ENCODE assay signal across 8 mouse cellular contexts in the genomic region with DNA sequence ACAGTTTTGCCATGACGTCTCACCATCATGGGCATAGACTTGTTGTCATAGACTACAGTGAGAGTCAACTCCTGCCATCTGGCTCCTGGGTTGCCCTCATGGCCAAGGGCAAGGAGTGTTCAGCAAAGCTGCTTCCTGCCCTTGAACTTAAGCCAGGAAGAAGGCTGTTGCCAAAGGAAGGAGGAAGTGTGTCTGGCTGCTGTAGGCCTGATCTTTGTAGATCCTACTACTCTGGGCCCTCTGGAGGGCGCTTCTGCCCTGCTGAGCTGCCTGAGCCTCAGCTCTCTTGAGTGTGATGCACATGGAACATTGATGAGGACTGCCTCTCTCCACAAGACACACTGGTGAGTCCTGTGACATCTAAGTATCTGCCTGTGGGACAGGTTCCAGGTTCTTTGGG. TPM values are rescaled to one million over a fixed set of nuclear protein-coding genes. Genes with fewer than 3 reads are reported as not detected.
DNase-seq lines count a peak whose midpoint lies in the region; ATAC-seq and TF ChIP-seq lines count a peak whose summit lies in the region.

No protein-coding gene starts in this region.

- H3K27ac ChIP-seq in hindbrain, embryonic 10.5 days: 0 out of 2 replicates have a peak overlapping the region, but pooled peaks have one; percentile 4
- no peak overlapping the region for H3K27ac ChIP-seq in hindbrain, embryonic 16.5 days (ENCODE audit: low read depth, low read length)
- H3K27ac ChIP-seq in gastrocnemius, adult 2 months: peak overlapping the region; percentile 88
- no peak overlapping the region for H3K27ac ChIP-seq in intestine, postnatal 0 days (ENCODE audit: low read depth, low read length)
- H3K27ac ChIP-seq in lung, embryonic 15.5 days: peak overlapping the region; percentile 25; the same call in 1 of the 2 replicates
- H3K27ac ChIP-seq in thymus, adult 2 months (ENCODE audit: control insufficient read depth, insufficient read depth, low read length): peak overlapping the region; percentile 2; the same call in 1 of the 2 replicates

- WGBS in hindbrain, embryonic 10.5 days: 78% methylated on average over 2 of the region's 2 CpGs
- 59% methylated on average over 2 of the region's 2 CpGs for WGBS in hindbrain, embryonic 16.5 days
- 79% methylated on average over 2 of the region's 2 CpGs for WGBS in intestine, postnatal 0 days
- 50% methylated on average over 2 of the region's 2 CpGs for WGBS in lung, embryonic 15.5 days
- 35% methylated on average over 2 of the region's 2 CpGs for WGBS in thymus, adult 2 months

- 0 out of 2 replicates have a peak, but pooled peaks cover 3% of the 10 kb centered on the region for H3K36me3 ChIP-seq in hindbrain, embryonic 10.5 days
- H3K36me3 ChIP-seq in hindbrain, embryonic 16.5 days (ENCODE audit: control insufficient read depth, insufficient read depth, low read length): no peaks in the 10 kb centered on the region
- H3K36me3 ChIP-seq in intestine, postnatal 0 days (ENCODE audit: control insufficient read depth, insufficient read depth): no peaks in the 10 kb centered on the region; the same call in 1 of the 2 replicates
- H3K36me3 ChIP-seq in lung, embryonic 15.5 days: no peaks in the 10 kb centered on the region
- H3K36me3 ChIP-seq in thymus, adult 2 months (ENCODE audit: control insufficient read depth, insufficient read depth, low read length): no peaks in the 10 kb centered on the region

- H3K4me3 ChIP-seq in hindbrain, embryonic 10.5 days: no peak overlapping the region
- H3K4me3 ChIP-seq in hindbrain, embryonic 16.5 days (ENCODE audit: low read length): no peak overlapping the region
- no peak overlapping the region; the same call in 1 of the 2 replicates for H3K4me3 ChIP-seq in gastrocnemius, adult 2 months
- no peak overlapping the region for H3K4me3 ChIP-seq in intestine, postnatal 0 days (ENCODE audit: low read depth, low read length)
- H3K4me3 ChIP-seq in lung, embryonic 15.5 days: no peak overlapping the region
- H3K4me3 ChIP-seq in thymus, adult 2 months (ENCODE audit: control insufficient read depth, insufficient read depth, low read length): no peak overlapping the region

- no peak for TF ChIP-seq POLR2A in thymus, adult 2 months (IDR thresholded peaks at IDR 0.05; ENCODE audit: control insufficient read depth, extremely low read depth, insufficient read depth, low read length, poor library complexity)

- no peak overlapping the region for H3K4me2 ChIP-seq in hindbrain, embryonic 16.5 days (ENCODE audit: low read length)
- H3K4me2 ChIP-seq in intestine, postnatal 0 days (replicated peaks; ENCODE audit: low read depth): no peak overlapping the region
- no peak overlapping the region for H3K4me2 ChIP-seq in lung, embryonic 15.5 days

- no peaks in the 10 kb centered on the region for H3K27me3 ChIP-seq in hindbrain, embryonic 10.5 days (ENCODE audit: insufficient read depth, poor library complexity, severe bottlenecking)
- H3K27me3 ChIP-seq in hindbrain, embryonic 16.5 days (replicated peaks; ENCODE audit: control insufficient read depth, insufficient read depth, low read length): no peaks in the 10 kb centered on the region
- H3K27me3 ChIP-seq in intestine, postnatal 0 days (replicated peaks; ENCODE audit: control insufficient read depth, insufficient read depth, low read length): no peaks in the 10 kb centered on the region
- no peaks in the 10 kb centered on the region for H3K27me3 ChIP-seq in lung, embryonic 15.5 days
- no peaks in the 10 kb centered on the region for H3K27me3 ChIP-seq in thymus, adult 2 months (ENCODE audit: control insufficient read depth, insufficient read depth, low read length)

- no peaks in the 10 kb centered on the region for H3K9me3 ChIP-seq in hindbrain, embryonic 10.5 days
- H3K9me3 ChIP-seq in hindbrain, embryonic 16.5 days (ENCODE audit: control insufficient read depth, low read length): no peaks in the 10 kb centered on the region
- H3K9me3 ChIP-seq in intestine, postnatal 0 days (ENCODE audit: control insufficient read depth): no peaks in the 10 kb centered on the region
- H3K9me3 ChIP-seq in lung, embryonic 15.5 days: no peaks in the 10 kb centered on the region

- peaks cover 42% of the 10 kb centered on the region for H3K4me1 ChIP-seq in hindbrain, embryonic 10.5 days (replicated peaks)
- peaks cover 12% of the 10 kb centered on the region for H3K4me1 ChIP-seq in hindbrain, embryonic 16.5 days (ENCODE audit: control insufficient read depth, insufficient read depth, low read depth, low read length)
- peaks cover 19% of the 10 kb centered on the region; the same call in 1 of the 2 replicates for H3K4me1 ChIP-seq in intestine, postnatal 0 days (replicated peaks; ENCODE audit: control insufficient read depth, insufficient read depth, low read length)
- H3K4me1 ChIP-seq in lung, embryonic 15.5 days: peaks cover 57% of the 10 kb centered on the region
- peaks cover 55% of the 10 kb centered on the region for H3K4me1 ChIP-seq in thymus, adult 2 months (replicated peaks; ENCODE audit: control insufficient read depth, insufficient read depth, low read length)

- intact Hi-C loops in gastrocnemius, adult 2 months (cut with DNase I): loop anchor here (2.0 kb wide), 1 partner anchor 25 kb away; no protein-coding TSS in a partner anchor

- TF ChIP-seq CTCF in gastrocnemius, adult 2 months (IDR thresholded peaks at IDR 0.05): peak; percentile 72
- TF ChIP-seq CTCF in intestine, postnatal 0 days (IDR thresholded peaks at IDR 0.05; ENCODE audit: low read depth): peak; percentile 65
- peak; percentile 69; the same call in 1 of the 2 replicates for TF ChIP-seq CTCF in thymus, adult 2 months (IDR thresholded peaks at IDR 0.05; ENCODE audit: borderline replicate concordance, control insufficient read depth, extremely low read depth, insufficient read depth, low read length, poor library complexity)

- no peak for DNase-seq in hindbrain, embryonic 10.5 days (ENCODE audit: low spot score)
- peak; percentile 36 for DNase-seq in R1 (ENCODE audit: low read depth, low spot score)
- peak; percentile 75 for DNase-seq in gastrocnemius, adult 2 months
- DNase-seq in thymus, adult 2 months: peak; percentile 39
- no peak for DNase-seq in yolk sac, embryonic 10.5 days (ENCODE audit: low spot score)

- H3K9ac ChIP-seq in hindbrain, embryonic 16.5 days (ENCODE audit: low read depth, low read length): no peak overlapping the region
- H3K9ac ChIP-seq in intestine, postnatal 0 days (ENCODE audit: low read depth, low read length): no peak overlapping the region
- no peak overlapping the region for H3K9ac ChIP-seq in lung, embryonic 15.5 days

- no peak for ATAC-seq in hindbrain, embryonic 16.5 days
- ATAC-seq in intestine, postnatal 0 days: 0 out of 2 replicates have a peak, but pooled peaks have one; percentile 36
- no peak for ATAC-seq in lung, embryonic 15.5 days (ENCODE audit: borderline replicate concordance, extremely low read depth, low FRiP score, low TSS enrichment)

RNA-seq across cellular contexts. Expression of gene Ell, which starts 20.8 kb away (rescaled TPM):
- polyA plus RNA-seq in hindbrain, embryonic 10.5 days (2016; fragmentation: Nextera tagmentation; extraction: Ambion mirVana): 20.5 and 22.4 TPM in 2 replicates
- 14.9 and 19.2 TPM in 2 replicates for polyA plus RNA-seq in hindbrain, embryonic 16.5 days (2015; fragmentation: Nextera tagmentation; extraction: Ambion mirVana)
- 10 to 100 TPM; 11.9 to 14.6 TPM for total RNA-seq in gastrocnemius, adult 2 months (2021)
- 11.8 and 13.0 TPM in 2 replicates for polyA plus RNA-seq in intestine, postnatal 0 days (2015; fragmentation: Nextera tagmentation; extraction: Ambion mirVana)
- 17.2 and 17.5 TPM in 2 replicates for polyA plus RNA-seq in lung, embryonic 15.5 days (2015; fragmentation: Nextera tagmentation; extraction: Ambion mirVana)
- 40.2 and 42.6 TPM in 2 replicates for polyA plus RNA-seq in thymus, adult 2 months (2012; rRNA removed)

RNA-seq across cellular contexts. Expression of gene Kxd1, which starts 32.3 kb away (rescaled TPM):
- polyA plus RNA-seq in hindbrain, embryonic 10.5 days (2016; fragmentation: Nextera tagmentation; extraction: Ambion mirVana): 54.3 and 57.7 TPM in 2 replicates
- 45.2 and 45.4 TPM in 2 replicates for polyA plus RNA-seq in hindbrain, embryonic 16.5 days (2015; fragmentation: Nextera tagmentation; extraction: Ambion mirVana)
- total RNA-seq in gastrocnemius, adult 2 months (2021): 10 to 100 TPM; 70.4 to 83.9 TPM
- polyA plus RNA-seq in intestine, postnatal 0 days (2015; fragmentation: Nextera tagmentation; extraction: Ambion mirVana): 46.4 and 52.1 TPM in 2 replicates
- polyA plus RNA-seq in lung, embryonic 15.5 days (2015; fragmentation: Nextera tagmentation; extraction: Ambion mirVana): 50.0 and 54.4 TPM in 2 replicates
- 72.7 and 86.7 TPM in 2 replicates for polyA plus RNA-seq in thymus, adult 2 months (2012; rRNA removed)

RNA-seq across cellular contexts. Expression of gene Fkbp8, which starts 32.6 kb away (rescaled TPM):
- 311 and 360 TPM in 2 replicates for polyA plus RNA-seq in hindbrain, embryonic 10.5 days (2016; fragmentation: Nextera tagmentation; extraction: Ambion mirVana)
- polyA plus RNA-seq in hindbrain, embryonic 16.5 days (2015; fragmentation: Nextera tagmentation; extraction: Ambion mirVana): 429 and 441 TPM in 2 replicates
- 100 to 1,000 TPM; 108 to 112 TPM for total RNA-seq in gastrocnemius, adult 2 months (2021)
- 199 and 203 TPM in 2 replicates for polyA plus RNA-seq in intestine, postnatal 0 days (2015; fragmentation: Nextera tagmentation; extraction: Ambion mirVana)
- 307 and 313 TPM in 2 replicates for polyA plus RNA-seq in lung, embryonic 15.5 days (2015; fragmentation: Nextera tagmentation; extraction: Ambion mirVana)
- polyA plus RNA-seq in thymus, adult 2 months (2012; rRNA removed): 613 and 640 TPM in 2 replicates

RNA-seq across cellular contexts. Expression of gene Isyna1, which starts 34.1 kb away (rescaled TPM):
- polyA plus RNA-seq in hindbrain, embryonic 10.5 days (2016; fragmentation: Nextera tagmentation; extraction: Ambion mirVana): 158 and 159 TPM in 2 replicates
- polyA plus RNA-seq in hindbrain, embryonic 16.5 days (2015; fragmentation: Nextera tagmentation; extraction: Ambion mirVana): 150 and 164 TPM in 2 replicates
- total RNA-seq in gastrocnemius, adult 2 months (2021): 1 to 10 TPM; 3.2 to 4.3 TPM
- polyA plus RNA-seq in intestine, postnatal 0 days (2015; fragmentation: Nextera tagmentation; extraction: Ambion mirVana): 19.4 and 21.0 TPM in 2 replicates
- 134 TPM in 2 replicates for polyA plus RNA-seq in lung, embryonic 15.5 days (2015; fragmentation: Nextera tagmentation; extraction: Ambion mirVana)
- 185 and 201 TPM in 2 replicates for polyA plus RNA-seq in thymus, adult 2 months (2012; rRNA removed)

RNA-seq across cellular contexts. Expression of gene Ssbp4, which starts 48.6 kb away (rescaled TPM):
- 84.4 and 117 TPM in 2 replicates for polyA plus RNA-seq in hindbrain, embryonic 10.5 days (2016; fragmentation: Nextera tagmentation; extraction: Ambion mirVana)
- polyA plus RNA-seq in hindbrain, embryonic 16.5 days (2015; fragmentation: Nextera tagmentation; extraction: Ambion mirVana): 148 and 157 TPM in 2 replicates
- total RNA-seq in gastrocnemius, adult 2 months (2021): 10 to 100 TPM in 1 of 2 experiments, 1 to 10 TPM in 1; 9.2 to 14.4 TPM
- 63.2 and 65.3 TPM in 2 replicates for polyA plus RNA-seq in intestine, postnatal 0 days (2015; fragmentation: Nextera tagmentation; extraction: Ambion mirVana)
- 111 and 122 TPM in 2 replicates for polyA plus RNA-seq in lung, embryonic 15.5 days (2015; fragmentation: Nextera tagmentation; extraction: Ambion mirVana)
- polyA plus RNA-seq in thymus, adult 2 months (2012; rRNA removed): 392 and 506 TPM in 2 replicates

Comparison
In these comparisons a context has a peak if more than half of its experiments do, and no peak if none do; other contexts are left out.
1. H3K27ac ChIP-seq: peak in hindbrain, embryonic 10.5 days (single experiment), gastrocnemius, adult 2 months (single experiment), lung, embryonic 15.5 days (single experiment) and thymus, adult 2 months (single experiment); none in hindbrain, embryonic 16.5 days (single experiment) and intestine, postnatal 0 days (single experiment).
2. DNase-seq: peak in R1 (single experiment), gastrocnemius, adult 2 months (single experiment) and thymus, adult 2 months (single experiment); none in hindbrain, embryonic 10.5 days (single experiment) and yolk sac, embryonic 10.5 days (single experiment).
3. Peak in every context shown above with its lines, with median percentiles within 50 percentile points of each other: CTCF ChIP-seq.